Mouse (Mus musculus): ENCODE data around the gene Gm20517. TPM values are rescaled to one million over a fixed set of nuclear protein-coding genes. Genes with fewer than 3 reads are reported as not detected.
A peak's percentile ranks its signal among the peaks of the same experiment; 100 is the strongest.

Gene Gm20517
- polyA plus RNA-seq, 1 experiment from 2014 or later = 0.98 TPM

DNA sequence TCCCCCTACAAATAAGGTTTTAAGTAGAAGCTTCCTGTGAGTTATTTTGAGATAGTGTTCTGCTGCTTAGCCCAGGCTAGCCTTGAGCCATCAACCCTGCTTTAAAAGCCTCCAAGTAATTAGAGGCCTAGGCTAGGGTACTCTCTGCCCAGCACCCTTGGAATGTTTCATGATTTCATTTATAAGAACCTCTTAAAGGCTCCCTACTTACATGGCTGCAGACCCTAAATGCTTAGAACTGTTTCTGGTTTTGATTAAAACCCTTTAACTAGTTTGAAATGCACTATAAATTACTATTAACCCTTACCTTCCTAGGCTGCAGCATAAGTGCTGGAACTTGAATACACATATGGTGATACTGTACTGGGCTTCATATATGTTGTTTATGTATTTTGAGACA lies 39.0 kb upstream of the Gm20517 start:
- 0 out of 2 replicates have a peak, but pooled peaks have one; percentile 27 for ATAC-seq (replicated peaks; ENCODE audit: insufficient number of reproducible peaks, low FRiP score, low TSS enrichment, low read depth)
- Histone ChIP-seq H3K9me3 (replicated peaks; ENCODE audit: control insufficient read depth, low read length) (no peaks in the 10 kb centered on the region), H3K27ac (replicated peaks; ENCODE audit: low read depth, low read length) (no peak overlapping the region), H3K27me3 (ENCODE audit: control insufficient read depth, insufficient read depth, low read length) (no peaks in the 10 kb centered on the region), H3K9ac (replicated peaks; ENCODE audit: low read length) (no peak overlapping the region), H3K4me2 (ENCODE audit: low read depth, low read length) (no peak overlapping the region), H3K4me1 (ENCODE audit: control insufficient read depth, insufficient read depth, low read length) (no peaks in the 10 kb centered on the region), H3K4me3 (ENCODE audit: low read depth, low read length) (no peak overlapping the region), H3K36me3 (replicated peaks; ENCODE audit: control insufficient read depth, insufficient read depth, low read depth, low read length) (no peaks in the 10 kb centered on the region)
- peak; percentile 43 for DNase-seq (ENCODE audit: low spot score)

DNA sequence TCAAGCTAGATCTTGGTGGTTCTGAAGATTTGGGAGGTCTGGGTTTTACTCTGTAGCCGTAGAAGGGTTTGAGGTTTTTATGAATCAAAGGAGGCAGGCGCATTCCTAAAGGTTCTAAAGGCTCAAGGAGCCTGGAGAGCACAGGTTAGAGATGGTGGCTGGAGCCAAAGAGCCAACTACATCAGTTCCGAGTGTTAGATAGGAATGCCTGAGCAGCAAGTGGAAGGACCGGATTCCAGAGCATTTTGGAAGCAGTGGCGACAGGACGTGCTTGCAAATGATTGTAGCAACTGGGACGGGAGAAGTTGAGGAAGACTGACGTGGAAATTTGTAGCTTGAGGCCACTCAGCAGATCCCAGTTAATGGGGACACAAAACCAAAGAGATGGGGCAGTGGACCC lies 37.4 kb upstream of the Gm20517 start:
- DNase-seq (ENCODE audit: low spot score) = no peak
- 71% methylated on average over 8 of the region's 8 CpGs for WGBS
- no peak overlapping the region for H3K9ac ChIP-seq (replicated peaks; ENCODE audit: low read length)
- no peaks in the 10 kb centered on the region for H3K9me3 ChIP-seq (replicated peaks; ENCODE audit: control insufficient read depth, low read length)
- H3K4me3 ChIP-seq (ENCODE audit: low read depth, low read length) = no peak overlapping the region
- H3K4me1 ChIP-seq (ENCODE audit: control insufficient read depth, insufficient read depth, low read length) = no peaks in the 10 kb centered on the region
- no peak overlapping the region for H3K27ac ChIP-seq (replicated peaks; ENCODE audit: low read depth, low read length)
- H3K27me3 ChIP-seq (ENCODE audit: control insufficient read depth, insufficient read depth, low read length) = no peaks in the 10 kb centered on the region
- ATAC-seq (replicated peaks; ENCODE audit: insufficient number of reproducible peaks, low FRiP score, low TSS enrichment, low read depth) = no peak
- H3K36me3 ChIP-seq (replicated peaks; ENCODE audit: control insufficient read depth, insufficient read depth, low read depth, low read length) = no peaks in the 10 kb centered on the region
- H3K4me2 ChIP-seq (ENCODE audit: low read depth, low read length) = no peak overlapping the region

DNA sequence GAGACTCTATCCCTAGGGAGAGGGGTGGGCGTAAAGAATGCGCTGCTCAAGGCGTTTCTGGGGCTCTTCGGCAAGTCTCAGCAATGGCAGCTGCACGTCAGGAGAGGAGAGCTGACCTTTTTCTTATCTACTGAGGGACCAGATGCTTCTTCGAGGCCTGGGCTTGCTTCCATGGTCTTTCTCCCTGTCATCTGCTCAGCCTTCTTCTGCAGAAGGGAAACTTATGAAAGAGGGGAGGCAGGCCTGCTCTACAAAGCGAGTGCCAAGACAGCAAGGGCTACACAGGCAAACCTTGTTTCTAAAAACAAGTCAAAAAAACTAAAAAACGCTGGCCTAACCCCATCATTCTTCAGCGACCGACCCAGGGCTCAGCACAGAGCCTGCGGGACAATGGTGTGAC lies 36.6 kb upstream of the Gm20517 start:
- H3K4me1 ChIP-seq (ENCODE audit: control insufficient read depth, insufficient read depth, low read length) = no peaks in the 10 kb centered on the region
- no peak for ATAC-seq (replicated peaks; ENCODE audit: insufficient number of reproducible peaks, low FRiP score, low TSS enrichment, low read depth)
- no peak overlapping the region for H3K4me2 ChIP-seq (ENCODE audit: low read depth, low read length)
- no peak overlapping the region for H3K27ac ChIP-seq (replicated peaks; ENCODE audit: low read depth, low read length)
- no peaks in the 10 kb centered on the region for H3K36me3 ChIP-seq (replicated peaks; ENCODE audit: control insufficient read depth, insufficient read depth, low read depth, low read length)
- DNase-seq (ENCODE audit: low spot score) = no peak
- no peak overlapping the region for H3K4me3 ChIP-seq (ENCODE audit: low read depth, low read length)
- H3K27me3 ChIP-seq (ENCODE audit: control insufficient read depth, insufficient read depth, low read length) = no peaks in the 10 kb centered on the region
- WGBS = 69% methylated on average over 11 of the region's 11 CpGs
- H3K9me3 ChIP-seq (replicated peaks; ENCODE audit: control insufficient read depth, low read length) = no peaks in the 10 kb centered on the region
- H3K9ac ChIP-seq (replicated peaks; ENCODE audit: low read length) = no peak overlapping the region

DNA sequence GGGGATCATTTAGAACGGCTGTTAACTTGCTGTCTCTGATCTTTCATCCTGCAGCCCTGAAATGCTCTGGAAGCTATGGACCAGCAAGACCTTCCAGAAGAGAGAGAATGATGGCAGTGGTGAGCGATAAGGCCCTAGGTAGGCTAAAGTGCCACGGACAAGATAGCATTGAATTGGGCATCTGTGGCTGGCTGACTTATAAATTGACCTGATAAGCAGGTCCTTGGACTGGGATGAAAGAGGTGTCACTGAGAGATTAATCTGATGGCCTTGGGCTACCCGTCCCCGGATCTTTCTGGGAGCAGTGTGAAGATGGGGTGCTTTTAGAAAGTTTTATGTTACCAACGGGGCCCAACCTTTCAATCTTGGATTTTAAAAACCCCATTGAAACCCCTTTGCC lies 32.7 kb upstream of the Gm20517 start:
- no peaks in the 10 kb centered on the region for H3K4me1 ChIP-seq (ENCODE audit: control insufficient read depth, insufficient read depth, low read length)
- no peaks in the 10 kb centered on the region for H3K27me3 ChIP-seq (ENCODE audit: control insufficient read depth, insufficient read depth, low read length)
- H3K36me3 ChIP-seq (replicated peaks; ENCODE audit: control insufficient read depth, insufficient read depth, low read depth, low read length) = no peaks in the 10 kb centered on the region
- DNase-seq (ENCODE audit: low spot score) (no peak), ATAC-seq (replicated peaks; ENCODE audit: insufficient number of reproducible peaks, low FRiP score, low TSS enrichment, low read depth) (no peak)
- H3K27ac ChIP-seq (replicated peaks; ENCODE audit: low read depth, low read length) = no peak overlapping the region
- H3K9ac ChIP-seq (replicated peaks; ENCODE audit: low read length) = no peak overlapping the region
- no peak overlapping the region for H3K4me3 ChIP-seq (ENCODE audit: low read depth, low read length)
- no peaks in the 10 kb centered on the region for H3K9me3 ChIP-seq (replicated peaks; ENCODE audit: control insufficient read depth, low read length)
- no peak overlapping the region for H3K4me2 ChIP-seq (ENCODE audit: low read depth, low read length)
- WGBS = 80% methylated on average over 6 of the region's 6 CpGs

DNA sequence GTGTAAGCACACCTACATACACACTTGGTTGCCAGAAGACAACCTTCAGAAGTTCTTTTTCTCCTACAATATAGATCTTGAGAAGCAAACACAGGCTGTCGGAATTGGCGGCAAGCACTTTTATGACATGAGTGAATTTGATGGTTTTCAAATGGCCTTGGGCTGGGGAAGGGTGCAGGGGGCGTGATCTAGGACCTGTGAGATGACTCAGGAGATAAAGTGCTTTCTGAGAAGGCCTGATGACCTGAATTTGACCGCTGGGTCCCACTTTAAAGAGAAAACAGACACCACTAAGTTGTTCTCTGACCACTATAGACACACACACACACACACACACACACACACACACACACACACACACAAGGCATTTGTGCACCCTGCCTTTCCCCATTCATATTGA lies 30.4 kb upstream of the Gm20517 start:
- Histone ChIP-seq H3K27ac (replicated peaks; ENCODE audit: low read depth, low read length) (no peak overlapping the region), H3K27me3 (ENCODE audit: control insufficient read depth, insufficient read depth, low read length) (no peaks in the 10 kb centered on the region), H3K9ac (replicated peaks; ENCODE audit: low read length) (no peak overlapping the region), H3K4me2 (ENCODE audit: low read depth, low read length) (no peak overlapping the region), H3K9me3 (replicated peaks; ENCODE audit: control insufficient read depth, low read length) (no peaks in the 10 kb centered on the region), H3K36me3 (replicated peaks; ENCODE audit: control insufficient read depth, insufficient read depth, low read depth, low read length) (no peaks in the 10 kb centered on the region), H3K4me1 (ENCODE audit: control insufficient read depth, insufficient read depth, low read length) (no peaks in the 10 kb centered on the region), H3K4me3 (ENCODE audit: low read depth, low read length) (no peak overlapping the region)
- no peak for ATAC-seq (replicated peaks; ENCODE audit: insufficient number of reproducible peaks, low FRiP score, low TSS enrichment, low read depth)
- DNase-seq (ENCODE audit: low spot score) = no peak
- 86% methylated on average over 4 of the region's 4 CpGs for WGBS

DNA sequence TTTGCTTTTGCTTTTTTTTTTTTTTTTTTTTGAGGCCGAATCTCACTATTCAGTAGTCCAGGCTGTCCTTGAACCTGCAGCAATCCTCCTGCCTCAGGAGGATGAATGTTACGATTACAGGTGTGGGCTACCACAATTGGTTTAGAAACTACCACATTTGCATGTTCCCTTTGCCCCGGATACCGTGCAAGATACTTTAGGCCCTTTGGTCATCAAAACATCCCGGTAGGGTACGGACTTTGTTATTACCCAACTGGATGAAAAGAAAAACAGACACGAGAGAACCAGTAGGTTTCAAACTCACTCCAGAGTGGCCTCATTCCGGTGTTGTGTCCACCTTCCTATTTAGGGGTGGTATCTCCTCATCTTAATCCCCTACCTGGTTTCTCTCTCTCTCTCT lies 22.9 kb upstream of the Gm20517 start:
- no peak overlapping the region for H3K4me3 ChIP-seq (ENCODE audit: low read depth, low read length)
- H3K9me3 ChIP-seq (replicated peaks; ENCODE audit: control insufficient read depth, low read length) = no peaks in the 10 kb centered on the region
- 78% methylated on average over 8 of the region's 8 CpGs for WGBS
- H3K27ac ChIP-seq (replicated peaks; ENCODE audit: low read depth, low read length) = no peak overlapping the region
- DNase-seq (ENCODE audit: low spot score) = no peak
- no peak for ATAC-seq (replicated peaks; ENCODE audit: insufficient number of reproducible peaks, low FRiP score, low TSS enrichment, low read depth)
- H3K4me1 ChIP-seq (ENCODE audit: control insufficient read depth, insufficient read depth, low read length) = no peaks in the 10 kb centered on the region
- no peaks in the 10 kb centered on the region for H3K27me3 ChIP-seq (ENCODE audit: control insufficient read depth, insufficient read depth, low read length)
- H3K36me3 ChIP-seq (replicated peaks; ENCODE audit: control insufficient read depth, insufficient read depth, low read depth, low read length) = no peaks in the 10 kb centered on the region
- H3K4me2 ChIP-seq (ENCODE audit: low read depth, low read length) = no peak overlapping the region
- H3K9ac ChIP-seq (replicated peaks; ENCODE audit: low read length) = no peak overlapping the region

DNA sequence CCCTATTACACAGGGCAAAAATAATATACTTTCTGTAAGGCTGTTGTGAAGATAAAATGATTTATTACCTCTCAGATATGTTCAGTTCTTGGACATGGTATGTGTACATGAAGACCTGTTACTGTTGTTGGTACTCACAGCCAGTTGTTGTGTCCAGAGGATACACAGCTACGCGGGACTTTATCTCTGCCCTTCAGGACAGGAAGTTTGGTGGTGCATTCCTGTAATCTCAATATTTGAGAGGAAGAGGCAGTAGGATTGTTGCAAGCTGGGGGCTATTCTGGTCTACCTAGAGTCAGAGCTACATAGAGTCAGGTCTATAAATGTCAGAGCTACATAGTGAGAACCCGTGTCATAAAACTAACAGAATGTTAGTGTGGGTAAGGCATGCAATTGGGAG lies 20.3 kb upstream of the Gm20517 start:
- H3K4me1 ChIP-seq (ENCODE audit: control insufficient read depth, insufficient read depth, low read length) = no peaks in the 10 kb centered on the region
- no peak overlapping the region for H3K27ac ChIP-seq (replicated peaks; ENCODE audit: low read depth, low read length)
- H3K9me3 ChIP-seq (replicated peaks; ENCODE audit: control insufficient read depth, low read length) = no peaks in the 10 kb centered on the region
- no peak overlapping the region for H3K4me2 ChIP-seq (ENCODE audit: low read depth, low read length)
- no peaks in the 10 kb centered on the region for H3K36me3 ChIP-seq (replicated peaks; ENCODE audit: control insufficient read depth, insufficient read depth, low read depth, low read length)
- ATAC-seq (replicated peaks; ENCODE audit: insufficient number of reproducible peaks, low FRiP score, low TSS enrichment, low read depth) (no peak), DNase-seq (ENCODE audit: low spot score) (no peak)
- H3K27me3 ChIP-seq (ENCODE audit: control insufficient read depth, insufficient read depth, low read length) = no peaks in the 10 kb centered on the region
- no peak overlapping the region for H3K9ac ChIP-seq (replicated peaks; ENCODE audit: low read length)
- WGBS = 92% methylated on average over 3 of the region's 3 CpGs
- H3K4me3 ChIP-seq (ENCODE audit: low read depth, low read length) = no peak overlapping the region

DNA sequence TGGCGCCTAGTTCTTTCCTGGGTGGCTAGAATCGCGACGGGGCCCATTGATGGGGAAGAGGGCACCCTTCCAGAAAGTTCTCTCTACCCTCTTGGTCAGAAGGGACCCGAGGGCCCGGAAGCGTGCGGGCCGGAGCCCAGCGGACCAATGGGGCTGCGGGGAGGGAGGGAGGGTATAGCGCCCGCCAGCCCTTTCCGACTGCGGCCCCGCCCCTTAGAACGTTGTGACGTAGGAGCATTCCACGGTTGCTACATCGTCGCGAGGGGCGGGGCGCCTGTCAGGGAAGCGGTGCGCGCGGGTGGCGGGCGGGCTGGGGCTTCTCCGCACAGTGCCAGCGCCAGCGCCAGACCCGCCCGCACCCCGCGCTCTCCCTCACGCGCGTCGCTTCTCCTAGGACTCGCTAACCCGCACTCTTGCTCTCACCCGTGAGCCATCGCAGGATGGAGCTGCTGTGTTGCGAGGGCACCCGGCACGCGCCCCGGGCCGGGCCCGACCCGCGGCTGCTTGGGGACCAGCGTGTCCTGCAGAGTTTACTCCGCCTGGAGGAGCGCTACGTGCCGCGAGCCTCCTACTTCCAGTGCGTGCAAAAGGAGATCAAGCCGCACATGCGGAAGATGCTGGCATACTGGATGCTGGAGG lies 18.1 kb upstream of the Gm20517 start:
- Histone ChIP-seq H3K9me3 (replicated peaks; ENCODE audit: control insufficient read depth, low read length) (no peaks in the 10 kb centered on the region), H3K27ac (replicated peaks; ENCODE audit: low read depth, low read length) (peak overlapping the region; percentile 96), H3K4me2 (ENCODE audit: low read depth, low read length) (peak overlapping the region; percentile 84), H3K36me3 (replicated peaks; ENCODE audit: control insufficient read depth, insufficient read depth, low read depth, low read length) (no peaks in the 10 kb centered on the region; the same call in 1 of the 2 replicates), H3K4me1 (ENCODE audit: control insufficient read depth, insufficient read depth, low read length) (peaks cover 6% of the 10 kb centered on the region; the same call in 1 of the 2 replicates), H3K9ac (replicated peaks; ENCODE audit: low read length) (peak overlapping the region; percentile 89), H3K4me3 (ENCODE audit: low read depth, low read length) (peak overlapping the region; percentile 86), H3K27me3 (ENCODE audit: control insufficient read depth, insufficient read depth, low read length) (no peaks in the 10 kb centered on the region)
- ATAC-seq (replicated peaks; ENCODE audit: insufficient number of reproducible peaks, low FRiP score, low TSS enrichment, low read depth) (peak; percentile 68), DNase-seq (ENCODE audit: low spot score) (peak; percentile 98)
- WGBS = 1% methylated on average over 54 of the region's 63 CpGs

Measured in embryonic facial prominence, embryonic 11.5 days (tissue).